Mouse (Mus musculus) intestine, embryonic 16.5 days (tissue): ENCODE measurements around the gene C1ql2. TPM values are rescaled to one million over a fixed set of nuclear protein-coding genes. Genes with fewer than 3 reads are reported as not detected.
A peak's percentile ranks its signal among the peaks of the same experiment; 100 is the strongest.

ENCODE experiments used
- ATAC-seq: fragments of 200-750 bp; cut with Nextera tagmentation; 2 replicates; pipeline ENCODE4 v1.8.0; 2017; ENCODE audit warnings: moderate TSS enrichment, moderate library complexity
- H3K27ac ChIP-seq: fragments of 300-500 bp; sonication (generic); 2 replicates; pipeline ENCODE4 v1.5.1; 2014; ENCODE audit warnings: mild to moderate bottlenecking, low read length
- H3K27me3 ChIP-seq: fragments of 300-500 bp; sonication (generic); replicated peaks from 2 replicates; pipeline ENCODE4 v1.6.1; 2014; ENCODE audit warnings: low read length, control low read depth, mixed read lengths; ENCODE audit not compliant: control insufficient read depth, insufficient read depth
- H3K36me3 ChIP-seq: fragments of 300-500 bp; sonication (generic); 2 replicates; pipeline ENCODE4 v1.6.1; 2014; ENCODE audit warnings: low read length, control low read depth; ENCODE audit not compliant: control insufficient read depth, insufficient read depth
- H3K4me1 ChIP-seq: fragments of 300-500 bp; sonication (generic); 2 replicates; pipeline ENCODE4 v1.6.1; 2014; ENCODE audit warnings: low read length, control low read depth, mixed read lengths; ENCODE audit not compliant: control insufficient read depth, insufficient read depth
- H3K4me2 ChIP-seq: fragments of 300-500 bp; sonication (generic); 2 replicates; pipeline ENCODE4 v1.6.1; 2014; ENCODE audit warnings: low read depth, low read length, control low read depth
- H3K4me3 ChIP-seq: fragments of 300-500 bp; sonication (generic); 2 replicates; pipeline ENCODE4 v1.5.1; 2014; ENCODE audit warnings: mild to moderate bottlenecking, low read length
- H3K9ac ChIP-seq: fragments of 300-500 bp; sonication (generic); 2 replicates; pipeline ENCODE4 v1.6.1; 2014; ENCODE audit warnings: low read depth, low read length
- H3K9me3 ChIP-seq: fragments of 300-500 bp; sonication (generic); 2 replicates; pipeline ENCODE4 v1.6.1; 2016; ENCODE audit warnings: low read length, control low read depth; ENCODE audit not compliant: control insufficient read depth
- WGBS: fragments of 180-500 bp; shearing (Covaris S2); extraction: QIAGEN DNeasy Blood & Tissue Kit; methylation state at CpG from one replicate; pipeline ENCODE4 v1.1.7; 2014; 5-methylcytosine and 5-hydroxymethylcytosine counted together
- polyA plus RNA-seq: library from polyadenylated mRNA; unstranded; fragments of >200 nt; fragmentation: Nextera tagmentation; extraction: Ambion mirVana; gene quantifications from 2 replicates; pipeline ENCODE4 v1.2.1, GENCODE M21; 2015

C1ql2 gene
- polyA plus RNA-seq, 1 experiment from 2014 or later: not detected

DNA sequence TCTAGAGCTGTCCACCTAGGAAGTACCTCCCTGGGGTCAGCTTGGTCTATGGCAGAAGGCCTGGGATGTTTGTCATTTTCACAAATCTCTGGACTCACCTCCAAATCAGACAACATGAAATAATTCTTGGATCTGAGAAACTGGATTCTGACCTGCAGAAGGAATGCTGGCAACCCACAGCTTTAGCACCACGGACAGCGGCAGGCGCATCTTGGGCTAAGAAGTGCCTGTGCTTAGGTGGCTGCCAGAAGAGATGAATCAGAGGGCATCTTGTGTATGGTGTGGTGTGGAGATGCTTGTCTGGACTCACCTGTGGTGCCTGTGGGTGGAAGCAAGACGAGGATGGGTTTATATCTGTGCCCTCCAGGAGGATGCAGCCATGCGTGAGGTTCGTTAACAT lies 8.5 kb upstream of the C1ql2 start:
- no peak for ATAC-seq
- 36% methylated on average over 6 of the region's 6 CpGs for WGBS
- Histone ChIP-seq H3K36me3 (no peaks in the 10 kb centered on the region), H3K4me1 (no peaks in the 10 kb centered on the region), H3K9ac (no peak overlapping the region), H3K4me2 (no peak overlapping the region), H3K4me3 (no peak overlapping the region), H3K27me3 (0 out of 2 replicates have a peak, but pooled peaks cover 2% of the 10 kb centered on the region), H3K9me3 (no peaks in the 10 kb centered on the region), H3K27ac (no peak overlapping the region)

DNA sequence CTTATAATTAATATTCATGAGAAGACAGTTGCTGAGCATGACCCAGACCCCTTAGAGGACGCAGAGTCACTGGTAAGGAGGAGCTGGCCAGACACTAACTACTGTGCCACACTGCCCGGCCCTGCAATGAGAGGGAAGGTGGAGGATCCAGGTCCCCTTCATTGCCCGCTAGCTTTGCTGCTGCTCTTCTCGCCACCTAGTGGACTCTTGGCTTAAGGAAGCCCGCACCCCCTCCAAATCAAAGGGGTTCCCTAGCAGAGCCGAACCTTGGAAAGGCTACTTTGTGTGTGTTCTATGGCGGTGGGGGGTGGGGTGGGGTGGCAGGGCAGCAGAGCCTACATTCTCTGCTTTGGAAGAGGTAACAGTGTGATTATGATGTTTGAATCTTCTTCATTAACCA lies 2.4 kb upstream of the C1ql2 start:
- ATAC-seq: no peak
- H3K4me2 ChIP-seq: no peak overlapping the region
- H3K27me3 ChIP-seq: peaks cover 52% of the 10 kb centered on the region
- peaks cover 9% of the 10 kb centered on the region for H3K4me1 ChIP-seq
- no peaks in the 10 kb centered on the region for H3K9me3 ChIP-seq
- H3K4me3 ChIP-seq: no peak overlapping the region
- no peaks in the 10 kb centered on the region for H3K36me3 ChIP-seq
- no peak overlapping the region for H3K27ac ChIP-seq
- no peak overlapping the region for H3K9ac ChIP-seq
- WGBS: 35% methylated on average over 7 of the region's 7 CpGs

DNA sequence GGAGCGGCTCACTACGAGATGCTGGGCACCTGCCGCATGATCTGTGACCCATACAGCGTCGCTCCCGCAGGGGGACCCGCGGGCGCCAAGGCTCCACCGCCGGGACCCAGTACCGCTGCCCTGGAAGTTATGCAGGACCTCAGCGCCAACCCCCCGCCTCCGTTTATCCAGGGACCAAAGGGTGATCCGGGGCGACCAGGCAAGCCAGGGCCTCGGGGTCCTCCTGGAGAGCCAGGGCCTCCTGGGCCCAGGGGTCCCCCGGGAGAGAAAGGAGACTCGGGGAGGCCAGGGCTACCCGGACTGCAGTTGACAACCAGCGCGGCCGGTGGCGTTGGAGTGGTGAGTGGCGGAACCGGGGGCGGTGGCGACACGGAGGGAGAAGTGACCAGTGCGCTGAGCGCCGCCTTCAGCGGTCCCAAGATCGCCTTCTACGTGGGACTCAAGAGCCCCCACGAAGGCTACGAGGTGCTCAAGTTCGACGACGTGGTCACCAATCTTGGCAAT lies 842 bp downstream of the C1ql2 start:
- H3K9me3 ChIP-seq: no peaks in the 10 kb centered on the region
- H3K4me2 ChIP-seq: peak overlapping the region; percentile 38; the same call in 1 of the 2 replicates
- peak overlapping the region; percentile 16 for H3K4me3 ChIP-seq
- 1% methylated on average over 41 of the region's 41 CpGs for WGBS
- no peaks in the 10 kb centered on the region for H3K36me3 ChIP-seq
- peaks cover 9% of the 10 kb centered on the region for H3K4me1 ChIP-seq
- no peak for ATAC-seq
- H3K9ac ChIP-seq: no peak overlapping the region
- H3K27me3 ChIP-seq: peaks cover 64% of the 10 kb centered on the region
- H3K27ac ChIP-seq: no peak overlapping the region

DNA sequence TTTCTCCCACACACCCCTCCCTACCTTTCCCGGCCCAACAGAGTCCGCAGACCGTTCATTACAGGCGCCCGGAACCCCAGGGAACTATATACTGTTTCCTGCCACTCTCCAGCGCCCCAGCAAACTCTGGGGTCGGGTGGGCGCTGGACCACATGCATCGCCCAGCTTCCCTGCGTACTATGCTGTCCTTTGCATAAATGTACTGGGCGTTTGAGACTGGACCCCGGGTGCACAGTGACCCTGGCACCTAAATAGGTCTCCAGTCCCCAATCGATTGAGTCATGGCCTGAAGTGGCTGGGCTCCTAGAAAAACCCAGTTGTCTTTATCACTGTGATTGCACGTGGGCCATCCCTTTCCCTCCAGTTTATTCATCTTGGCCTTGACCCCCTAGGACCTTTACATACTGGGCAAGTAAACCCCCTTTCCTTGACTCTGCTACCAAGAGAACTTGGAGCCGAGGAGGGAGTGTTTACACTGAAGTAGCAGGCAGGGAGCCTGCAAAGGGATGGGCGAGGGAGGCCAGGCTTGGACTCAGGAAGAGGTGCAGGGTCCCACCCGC lies 1.5 kb downstream of the C1ql2 start:
- 2% methylated on average over 17 of the region's 17 CpGs for WGBS
- Histone ChIP-seq H3K9ac (no peak overlapping the region), H3K27me3 (peaks cover 64% of the 10 kb centered on the region), H3K4me1 (peaks cover 9% of the 10 kb centered on the region), H3K4me2 (peak overlapping the region; percentile 30; the same call in 1 of the 2 replicates), H3K36me3 (no peaks in the 10 kb centered on the region), H3K27ac (no peak overlapping the region), H3K4me3 (peak overlapping the region; percentile 21), H3K9me3 (no peaks in the 10 kb centered on the region)
- no peak for ATAC-seq

DNA sequence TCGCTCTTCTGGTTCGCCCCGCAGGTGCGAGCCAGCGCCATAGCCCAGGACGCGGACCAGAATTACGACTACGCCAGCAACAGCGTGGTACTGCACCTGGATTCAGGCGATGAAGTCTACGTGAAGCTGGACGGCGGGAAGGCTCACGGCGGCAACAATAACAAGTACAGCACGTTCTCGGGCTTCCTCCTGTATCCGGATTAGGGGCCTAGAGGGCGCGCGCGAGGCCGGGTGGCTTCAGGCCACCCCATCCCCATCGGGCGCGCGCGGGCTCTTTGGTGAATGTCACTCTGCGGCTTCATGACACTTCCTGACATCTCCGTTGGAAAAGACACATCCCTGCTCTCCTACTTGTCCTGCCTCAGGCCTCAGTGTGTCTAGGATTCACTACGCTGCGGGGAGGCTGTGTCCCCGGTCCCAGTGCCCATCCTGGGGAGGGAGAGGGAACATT lies 2.0 kb downstream of the C1ql2 start:
- Histone ChIP-seq H3K36me3 (no peaks in the 10 kb centered on the region), H3K9me3 (no peaks in the 10 kb centered on the region), H3K27me3 (peaks cover 64% of the 10 kb centered on the region), H3K27ac (no peak overlapping the region), H3K4me1 (peaks cover 9% of the 10 kb centered on the region), H3K4me3 (peak overlapping the region; percentile 21), H3K9ac (no peak overlapping the region), H3K4me2 (peak overlapping the region; percentile 30; the same call in 1 of the 2 replicates)
- 0 out of 2 replicates have a peak, but pooled peaks have one; percentile 48 for ATAC-seq
- WGBS: under 1% methylated on average over 34 of the region's 34 CpGs

DNA sequence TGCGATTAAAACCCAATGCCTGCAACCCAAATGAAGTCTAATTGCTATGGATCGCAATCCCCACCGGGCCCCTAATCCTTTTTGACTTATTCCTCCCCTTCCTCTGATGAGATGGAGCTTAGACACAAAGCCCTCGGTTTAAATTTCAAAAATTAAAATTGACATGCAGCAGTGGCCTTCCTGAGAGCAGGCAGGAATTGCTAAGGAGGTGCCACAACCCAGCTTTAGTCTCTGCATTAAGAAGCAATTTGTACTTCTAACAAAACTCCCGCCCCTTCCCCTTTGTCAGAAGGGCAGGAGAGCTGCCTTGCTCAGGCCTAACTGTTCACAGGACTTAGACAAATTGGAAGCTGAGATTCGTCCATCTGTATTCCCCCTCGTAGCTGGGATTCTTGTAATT lies 4.6 kb downstream of the C1ql2 start:
- Histone ChIP-seq H3K4me2 (no peak overlapping the region), H3K36me3 (no peaks in the 10 kb centered on the region), H3K9ac (no peak overlapping the region), H3K4me1 (peaks cover 9% of the 10 kb centered on the region), H3K9me3 (no peaks in the 10 kb centered on the region), H3K27ac (no peak overlapping the region), H3K27me3 (peaks cover 44% of the 10 kb centered on the region), H3K4me3 (no peak overlapping the region)
- 30% methylated on average over 7 of the region's 7 CpGs for WGBS
- ATAC-seq: no peak

DNA sequence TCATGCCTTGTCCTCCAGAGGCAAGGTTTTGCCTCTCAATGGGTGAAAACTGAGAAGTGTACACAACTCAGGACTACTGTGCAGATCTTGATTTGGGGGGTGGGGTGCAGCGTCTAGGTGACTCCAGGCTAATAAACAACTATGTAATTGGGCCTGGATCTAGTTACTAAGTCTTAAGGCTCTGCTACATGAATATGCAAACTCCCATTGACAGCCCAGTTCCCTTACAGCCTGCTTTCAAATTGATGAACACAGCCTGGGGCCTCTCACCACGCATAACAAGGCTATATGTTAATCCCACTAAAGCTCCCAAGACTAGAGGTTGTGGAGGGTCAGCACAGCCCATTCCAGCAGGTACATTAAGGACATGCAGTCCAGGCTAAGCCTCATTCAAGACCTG lies 14.0 kb downstream of the C1ql2 start:
- no peaks in the 10 kb centered on the region for H3K4me1 ChIP-seq
- H3K9ac ChIP-seq: no peak overlapping the region
- no peaks in the 10 kb centered on the region for H3K27me3 ChIP-seq
- H3K9me3 ChIP-seq: no peaks in the 10 kb centered on the region
- 34% methylated on average over 2 of the region's 2 CpGs for WGBS
- no peak overlapping the region for H3K27ac ChIP-seq
- ATAC-seq: no peak
- no peak overlapping the region for H3K4me2 ChIP-seq
- H3K36me3 ChIP-seq: no peaks in the 10 kb centered on the region
- H3K4me3 ChIP-seq: no peak overlapping the region

DNA sequence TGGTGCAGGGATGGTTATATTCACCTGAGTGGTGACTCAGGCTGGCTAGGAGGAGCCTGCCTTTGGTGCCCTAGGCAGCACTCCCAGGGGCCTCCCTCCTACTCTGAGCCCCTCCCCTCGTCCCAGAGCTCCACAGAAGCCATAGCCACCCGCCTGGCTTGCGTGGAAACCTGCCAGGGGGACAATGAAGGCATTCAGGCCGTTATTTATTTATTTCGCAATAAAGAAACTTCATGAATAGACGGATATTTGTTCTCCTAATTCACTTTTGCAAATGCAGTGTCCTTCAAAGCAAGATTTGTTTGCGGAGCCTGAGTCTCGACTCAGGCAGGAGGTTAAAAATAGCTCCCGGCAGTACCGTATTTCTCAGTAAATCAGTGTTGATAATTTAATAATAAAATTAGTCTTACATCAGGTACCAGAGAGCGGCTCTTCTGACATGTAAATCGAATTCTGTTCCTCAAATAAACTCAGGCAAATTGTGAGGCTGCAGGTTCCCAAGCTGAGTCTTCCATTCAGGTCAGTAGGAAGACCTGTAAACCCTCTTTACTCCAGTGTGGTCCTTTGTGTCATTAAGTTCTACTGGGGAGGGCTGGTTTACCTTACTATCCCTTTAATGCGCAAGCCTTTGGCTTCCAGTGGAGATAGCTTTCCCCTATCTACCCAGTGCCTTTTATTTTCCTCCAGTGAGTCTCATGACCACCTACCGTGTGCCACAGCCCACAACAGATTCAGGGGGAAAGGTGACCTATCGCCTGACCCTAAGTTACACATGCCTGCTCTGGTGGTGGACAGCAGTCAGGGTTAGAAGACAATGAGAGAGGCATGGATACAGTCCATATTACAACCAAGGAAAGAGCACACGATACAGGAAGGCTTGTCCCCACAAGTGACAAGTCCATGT lies 17.2 kb downstream of the C1ql2 start:
- ATAC-seq: peak; percentile 92
- WGBS: 11% methylated on average over 16 of the region's 16 CpGs
- Histone ChIP-seq H3K27ac (no peak overlapping the region), H3K27me3 (no peaks in the 10 kb centered on the region), H3K9ac (no peak overlapping the region), H3K4me1 (no peaks in the 10 kb centered on the region), H3K9me3 (no peaks in the 10 kb centered on the region), H3K4me2 (peak overlapping the region; percentile 37; the same call in 1 of the 2 replicates), H3K36me3 (no peaks in the 10 kb centered on the region), H3K4me3 (0 out of 2 replicates have a peak overlapping the region, but pooled peaks have one; percentile 7)

DNA sequence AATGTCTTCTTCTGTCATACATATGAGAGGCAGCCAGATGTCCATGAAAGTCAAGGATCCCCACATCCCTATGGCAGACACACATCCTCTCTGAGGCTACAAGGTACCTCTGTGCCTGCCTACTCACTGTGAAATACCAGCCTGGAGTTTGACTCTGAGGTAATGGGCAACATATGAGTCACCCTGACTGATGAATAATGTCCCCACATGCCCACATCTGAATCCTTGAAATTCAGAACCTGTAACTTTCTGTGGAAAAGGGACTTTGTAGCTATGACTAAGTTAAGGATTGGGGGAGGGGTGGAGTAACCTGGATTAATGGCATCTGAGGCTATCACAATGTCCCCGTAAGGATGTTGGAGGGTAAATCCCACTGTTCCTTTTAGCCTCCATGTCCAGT lies 23.3 kb downstream of the C1ql2 start:
- Histone ChIP-seq H3K36me3 (no peaks in the 10 kb centered on the region), H3K27ac (no peak overlapping the region), H3K9ac (no peak overlapping the region), H3K4me3 (no peak overlapping the region), H3K9me3 (no peaks in the 10 kb centered on the region), H3K4me1 (no peaks in the 10 kb centered on the region), H3K4me2 (no peak overlapping the region), H3K27me3 (no peaks in the 10 kb centered on the region)
- ATAC-seq: no peak
- WGBS: 82% methylated on average over 1 of the region's 1 CpGs
